Mouse (Mus musculus) stomach, postnatal 0 days (tissue): ENCODE measurements around the gene Tmem33. TPM values are rescaled to one million over a fixed set of nuclear protein-coding genes. Genes with fewer than 3 reads are reported as not detected.

ENCODE experiments used
- ATAC-seq: fragments of 200-750 bp; cut with Nextera tagmentation; 2 replicates; pipeline ENCODE4 v1.8.0; 2017; ENCODE audit not compliant: low FRiP score, low TSS enrichment
- DNase-seq: peaks from one replicate; pipeline ENCODE4 v3.0.0-alpha.2; 2016; ENCODE audit warnings: low spot score
- H3K27ac ChIP-seq: fragments of 300-500 bp; sonication (generic); replicated peaks from 2 replicates; pipeline ENCODE4 v1.5.1; 2014; ENCODE audit warnings: mild to moderate bottlenecking, control low read depth
- H3K27me3 ChIP-seq: fragments of 300-500 bp; sonication (generic); 2 replicates; pipeline ENCODE4 v1.6.1; 2014; ENCODE audit warnings: low read length; ENCODE audit not compliant: control insufficient read depth, insufficient read depth
- H3K36me3 ChIP-seq: fragments of 300-500 bp; sonication (generic); 2 replicates; pipeline ENCODE4 v1.6.1; 2014; ENCODE audit warnings: low read length, mixed read lengths; ENCODE audit not compliant: control insufficient read depth, insufficient read depth
- H3K4me1 ChIP-seq: fragments of 300-500 bp; sonication (generic); replicated peaks from 2 replicates; pipeline ENCODE4 v1.6.1; 2014; ENCODE audit warnings: antibody characterized with exemption; ENCODE audit not compliant: control insufficient read depth, insufficient read depth
- H3K4me2 ChIP-seq: fragments of 300-500 bp; sonication (generic); replicated peaks from 2 replicates; pipeline ENCODE4 v1.6.1; 2014; ENCODE audit warnings: low read depth, mild to moderate bottlenecking, control low read depth, moderate library complexity
- H3K4me3 ChIP-seq: fragments of 300-500 bp; sonication (generic); 2 replicates; pipeline ENCODE4 v1.5.1; 2014; ENCODE audit warnings: low read depth, low read length, control low read depth
- H3K9ac ChIP-seq: fragments of 300-500 bp; sonication (generic); 2 replicates; pipeline ENCODE4 v1.6.1; 2014; ENCODE audit warnings: mild to moderate bottlenecking, low read length, control low read depth, mixed read lengths
- H3K9me3 ChIP-seq: fragments of 300-500 bp; sonication (generic); 2 replicates; pipeline ENCODE4 v1.6.1; 2016; ENCODE audit warnings: low read length; ENCODE audit not compliant: control insufficient read depth
- CTCF ChIP-seq: IDR thresholded peaks from 2 replicates; pipeline ENCODE4 v1.5.1; 2016; ENCODE audit warnings: antibody characterized with exemption, low read depth, mild to moderate bottlenecking, moderate library complexity
- EP300 ChIP-seq: optimal IDR thresholded peaks from 2 replicates; pipeline ENCODE3; 2016; ENCODE audit warnings: antibody characterized with exemption
- WGBS: fragments of 180-500 bp; shearing (Covaris S2); extraction: QIAGEN DNeasy Blood & Tissue Kit; methylation state at CpG from one replicate; pipeline ENCODE4 v1.1.7; 2014; 5-methylcytosine and 5-hydroxymethylcytosine counted together
- polyA plus RNA-seq: library from polyadenylated mRNA; unstranded; fragments of >200 nt; fragmentation: Nextera tagmentation; extraction: Ambion mirVana; gene quantifications from 2 replicates; pipeline ENCODE4 v1.2.1, GENCODE M21; 2015

Tmem33 gene
- polyA plus RNA-seq, 1 experiment from 2014 or later = 106 TPM

GRCm38 (mm10) chr5:67301722-67302331 lies 41.5 kb downstream of the Tmem33 start:
- Histone ChIP-seq H3K36me3 (no peaks in the 10 kb centered on the region), H3K9me3 (no peaks in the 10 kb centered on the region), H3K4me2 (no peak overlapping the region), H3K4me1 (no peaks in the 10 kb centered on the region), H3K27me3 (no peaks in the 10 kb centered on the region), H3K27ac (no peak overlapping the region), H3K9ac (no peak overlapping the region), H3K4me3 (no peak overlapping the region)
- DNase-seq (no peak), ATAC-seq (no peak)
- WGBS = 76% methylated on average over 8 of the region's 8 CpGs
- TF ChIP-seq CTCF = no peak
- no peak for TF ChIP-seq EP300

- Histone ChIP-seq H3K36me3 (no peaks in the 10 kb centered on the region), H3K4me1 (no peaks in the 10 kb centered on the region), H3K9ac (no peak overlapping the region), H3K27ac (no peak overlapping the region), H3K4me3 (no peak overlapping the region), H3K27me3 (no peaks in the 10 kb centered on the region), H3K4me2 (no peak overlapping the region), H3K9me3 (no peaks in the 10 kb centered on the region)
- no peak for TF ChIP-seq EP300
- DNase-seq = no peak
- whole genome bisulfite sequencing = 72% methylated on average over 1 of the region's 1 CpGs
- no peak for ATAC-seq
These were observed 43.5 kb downstream of the Tmem33 start for GRCm38 (mm10) chr5:67303816-67304215.

- H3K9me3 ChIP-seq = no peaks in the 10 kb centered on the region
- TF ChIP-seq EP300 (no peak), CTCF (peak; percentile 40)
- H3K4me1 ChIP-seq = no peaks in the 10 kb centered on the region
- WGBS = under 1% methylated on average over 82 of the region's 83 CpGs
- DNase-seq = peak; percentile 95
- ATAC-seq = peak; percentile 99
- peak within 1 kb of the TSS; percentile 89 for H3K9ac ChIP-seq
- no peaks in the 10 kb centered on the region for H3K27me3 ChIP-seq
- H3K4me3 ChIP-seq = peak within 1 kb of the TSS; percentile 94
- H3K27ac ChIP-seq = peak within 1 kb of the TSS; percentile 85
- peak within 1 kb of the TSS; percentile 66 for H3K4me2 ChIP-seq
- no peaks in the 10 kb centered on the region for H3K36me3 ChIP-seq
These were observed 46.5 kb downstream of the Tmem33 start, which contains the start of gene Slc30a9 for GRCm38 (mm10) chr5:67306698-67307521. Slc30a9 (plus strand) TSS chr5:67306955.

- 24% methylated on average over 13 of the region's 13 CpGs for WGBS
- TF ChIP-seq EP300 (no peak), CTCF (no peak)
- Histone ChIP-seq H3K27me3 (no peaks in the 10 kb centered on the region), H3K4me1 (no peaks in the 10 kb centered on the region), H3K27ac (0 out of 2 replicates have a peak overlapping the region, but pooled peaks have one; percentile 85), H3K9ac (peak overlapping the region; percentile 89), H3K4me2 (peak overlapping the region; percentile 66), H3K9me3 (no peaks in the 10 kb centered on the region), H3K36me3 (no peaks in the 10 kb centered on the region), H3K4me3 (peak overlapping the region; percentile 94)
- no peak for ATAC-seq
- no peak for DNase-seq
These were observed 47.4 kb downstream of the Tmem33 start for GRCm38 (mm10) chr5:67307659-67308222.

- H3K36me3 ChIP-seq = no peaks in the 10 kb centered on the region
- ATAC-seq (no peak), DNase-seq (no peak)
- no peaks in the 10 kb centered on the region for H3K27me3 ChIP-seq
- no peaks in the 10 kb centered on the region for H3K9me3 ChIP-seq
- H3K4me2 ChIP-seq = no peak overlapping the region
- H3K4me1 ChIP-seq = no peaks in the 10 kb centered on the region
- H3K4me3 ChIP-seq = no peak overlapping the region
- H3K9ac ChIP-seq = no peak overlapping the region
- TF ChIP-seq EP300 = no peak
- peak; percentile 28 for TF ChIP-seq CTCF
- no peak overlapping the region for H3K27ac ChIP-seq
- 59% methylated on average over 3 of the region's 3 CpGs for whole genome bisulfite sequencing
These were observed 51.6 kb downstream of the Tmem33 start for GRCm38 (mm10) chr5:67311811-67312521.
